ENCODE assay signal across 8 mouse cellular contexts in genomic region chr2:112266242-112266592, GRCm38 (mm10). TPM values are rescaled to one million over a fixed set of nuclear protein-coding genes. Genes with fewer than 3 reads are reported as not detected.
DNase-seq lines count a peak whose midpoint lies in the region; ATAC-seq and TF ChIP-seq lines count a peak whose summit lies in the region.

Gene Gm21985 (plus strand): TSS chr2:112266314.

- TF ChIP-seq POLR2A in thymus, adult 2 months (IDR thresholded peaks at IDR 0.05; ENCODE audit: control insufficient read depth, extremely low read depth, insufficient read depth, low read length, poor library complexity): no peak

- ATAC-seq in CD4-positive, CD25-positive, alpha-beta regulatory T cell, adult 4 months: peak; percentile 19
- no peak; the same call in 1 of the 2 replicates for ATAC-seq in embryonic facial prominence, embryonic 13.5 days (ENCODE audit: insufficient number of reproducible peaks, insufficient read depth, low FRiP score, low TSS enrichment, low read depth)
- ATAC-seq in heart, embryonic 11.5 days (replicated peaks; ENCODE audit: insufficient number of reproducible peaks, low FRiP score, low TSS enrichment): peak; percentile 40; the same call in 1 of the 2 replicates
- ATAC-seq in kidney, embryonic 14.5 days (ENCODE audit: low FRiP score, low TSS enrichment): peak; percentile 32; the same call in 1 of the 2 replicates
- ATAC-seq in liver, embryonic 15.5 days (ENCODE audit: insufficient read depth): peak; percentile 51
- peak; percentile 46 for ATAC-seq in neural tube, embryonic 12.5 days (ENCODE audit: low FRiP score, low read depth)

- H3K4me3 ChIP-seq in embryonic facial prominence, embryonic 13.5 days: peak within 1 kb of the TSS; percentile 83
- peak within 1 kb of the TSS; percentile 85 for H3K4me3 ChIP-seq in heart, embryonic 11.5 days (ENCODE audit: low read depth, low read length)
- peak within 1 kb of the TSS; percentile 76 for H3K4me3 ChIP-seq in kidney, embryonic 14.5 days (ENCODE audit: low read length)
- peak within 1 kb of the TSS; percentile 86 for H3K4me3 ChIP-seq in liver, embryonic 15.5 days (replicated peaks)
- peak within 1 kb of the TSS; percentile 71 for H3K4me3 ChIP-seq in neural tube, embryonic 12.5 days
- H3K4me3 ChIP-seq in thymus, adult 2 months (ENCODE audit: control insufficient read depth, insufficient read depth, low read length): peak within 1 kb of the TSS; percentile 97

- WGBS in embryonic facial prominence, embryonic 13.5 days: 2% methylated on average over 11 of the region's 11 CpGs
- 1% methylated on average over 11 of the region's 11 CpGs for WGBS in heart, embryonic 11.5 days (ENCODE audit: insufficient replicate concordance)
- WGBS in kidney, embryonic 14.5 days: 2% methylated on average over 11 of the region's 11 CpGs
- WGBS in liver, embryonic 15.5 days (ENCODE audit: insufficient replicate concordance): under 1% methylated on average over 11 of the region's 11 CpGs
- WGBS in neural tube, embryonic 12.5 days: 2% methylated on average over 11 of the region's 11 CpGs
- under 1% methylated on average over 11 of the region's 11 CpGs for WGBS in thymus, adult 2 months

- peak; percentile 70 for DNase-seq in adrenal gland, adult 2 months
- DNase-seq in thymus, adult 2 months: peak; percentile 58

- H3K27ac ChIP-seq in embryonic facial prominence, embryonic 13.5 days: peak within 1 kb of the TSS; percentile 81
- peak within 1 kb of the TSS; percentile 91 for H3K27ac ChIP-seq in heart, embryonic 11.5 days (ENCODE audit: low read depth, low read length)
- peak within 1 kb of the TSS; percentile 72 for H3K27ac ChIP-seq in kidney, embryonic 14.5 days (ENCODE audit: low read depth, low read length)
- peak within 1 kb of the TSS; percentile 94 for H3K27ac ChIP-seq in liver, embryonic 15.5 days (replicated peaks)
- peak within 1 kb of the TSS; percentile 84 for H3K27ac ChIP-seq in neural tube, embryonic 12.5 days
- H3K27ac ChIP-seq in thymus, adult 2 months (ENCODE audit: control insufficient read depth, insufficient read depth, low read length): peak within 1 kb of the TSS; percentile 95

- no peaks in the 10 kb centered on the region for H3K9me3 ChIP-seq in embryonic facial prominence, embryonic 13.5 days
- no peaks in the 10 kb centered on the region for H3K9me3 ChIP-seq in heart, embryonic 11.5 days (replicated peaks; ENCODE audit: control insufficient read depth, low read length)
- no peaks in the 10 kb centered on the region for H3K9me3 ChIP-seq in kidney, embryonic 14.5 days (ENCODE audit: control insufficient read depth, low read length)
- H3K9me3 ChIP-seq in liver, embryonic 15.5 days (replicated peaks): no peaks in the 10 kb centered on the region
- H3K9me3 ChIP-seq in neural tube, embryonic 12.5 days: no peaks in the 10 kb centered on the region

- H3K36me3 ChIP-seq in embryonic facial prominence, embryonic 13.5 days: no peaks in the 10 kb centered on the region
- no peaks in the 10 kb centered on the region for H3K36me3 ChIP-seq in heart, embryonic 11.5 days (ENCODE audit: control insufficient read depth, insufficient read depth, low read length)
- H3K36me3 ChIP-seq in kidney, embryonic 14.5 days (ENCODE audit: control insufficient read depth, insufficient read depth, low read length): no peaks in the 10 kb centered on the region
- 0 out of 2 replicates have a peak, but pooled peaks cover 2% of the 10 kb centered on the region for H3K36me3 ChIP-seq in liver, embryonic 15.5 days (replicated peaks)
- H3K36me3 ChIP-seq in neural tube, embryonic 12.5 days: no peaks in the 10 kb centered on the region
- no peaks in the 10 kb centered on the region for H3K36me3 ChIP-seq in thymus, adult 2 months (ENCODE audit: control insufficient read depth, insufficient read depth, low read length)

- no peaks in the 10 kb centered on the region for H3K27me3 ChIP-seq in embryonic facial prominence, embryonic 13.5 days
- H3K27me3 ChIP-seq in heart, embryonic 11.5 days (ENCODE audit: control insufficient read depth, insufficient read depth, low read length): no peaks in the 10 kb centered on the region
- no peaks in the 10 kb centered on the region for H3K27me3 ChIP-seq in kidney, embryonic 14.5 days (ENCODE audit: control insufficient read depth, insufficient read depth, low read length)
- no peaks in the 10 kb centered on the region for H3K27me3 ChIP-seq in liver, embryonic 15.5 days
- no peaks in the 10 kb centered on the region for H3K27me3 ChIP-seq in neural tube, embryonic 12.5 days (replicated peaks)
- no peaks in the 10 kb centered on the region for H3K27me3 ChIP-seq in thymus, adult 2 months (ENCODE audit: control insufficient read depth, insufficient read depth, low read length)

- no peak for TF ChIP-seq CTCF in thymus, adult 2 months (IDR thresholded peaks at IDR 0.05; ENCODE audit: borderline replicate concordance, control insufficient read depth, extremely low read depth, insufficient read depth, low read length, poor library complexity)

- peak within 1 kb of the TSS; percentile 83 for H3K9ac ChIP-seq in embryonic facial prominence, embryonic 13.5 days
- peak within 1 kb of the TSS; percentile 88 for H3K9ac ChIP-seq in heart, embryonic 11.5 days (ENCODE audit: low read depth, low read length)
- peak within 1 kb of the TSS; percentile 72 for H3K9ac ChIP-seq in kidney, embryonic 14.5 days (ENCODE audit: low read depth, low read length)
- H3K9ac ChIP-seq in liver, embryonic 15.5 days: peak within 1 kb of the TSS; percentile 94
- H3K9ac ChIP-seq in neural tube, embryonic 12.5 days: peak within 1 kb of the TSS; percentile 75

- peak within 1 kb of the TSS; percentile 92 for H3K4me2 ChIP-seq in embryonic facial prominence, embryonic 13.5 days
- peak within 1 kb of the TSS; percentile 91 for H3K4me2 ChIP-seq in heart, embryonic 11.5 days
- H3K4me2 ChIP-seq in kidney, embryonic 14.5 days (replicated peaks; ENCODE audit: low read depth, low read length): peak within 1 kb of the TSS; percentile 84
- H3K4me2 ChIP-seq in liver, embryonic 15.5 days: peak within 1 kb of the TSS; percentile 83
- H3K4me2 ChIP-seq in neural tube, embryonic 12.5 days (replicated peaks): peak within 1 kb of the TSS; percentile 91

- peaks cover 34% of the 10 kb centered on the region for H3K4me1 ChIP-seq in embryonic facial prominence, embryonic 13.5 days
- H3K4me1 ChIP-seq in heart, embryonic 11.5 days (ENCODE audit: control insufficient read depth, insufficient read depth, low read length): no peaks in the 10 kb centered on the region
- peaks cover 9% of the 10 kb centered on the region; the same call in 1 of the 2 replicates for H3K4me1 ChIP-seq in kidney, embryonic 14.5 days (ENCODE audit: control insufficient read depth, insufficient read depth, low read length)
- peaks cover 67% of the 10 kb centered on the region for H3K4me1 ChIP-seq in liver, embryonic 15.5 days (replicated peaks)
- peaks cover 21% of the 10 kb centered on the region for H3K4me1 ChIP-seq in neural tube, embryonic 12.5 days
- peaks cover 13% of the 10 kb centered on the region for H3K4me1 ChIP-seq in thymus, adult 2 months (replicated peaks; ENCODE audit: control insufficient read depth, insufficient read depth, low read length)

RNA-seq across cellular contexts. Expression of gene Gm21985, which starts in this region (rescaled TPM):
- not detected for polyA plus RNA-seq in CD4-positive, CD25-positive, alpha-beta regulatory T cell, adult 4 months (2017; shearing (Covaris generic))
- total RNA-seq in adrenal gland, adult 2 months (2021): under 1 TPM in 1 of 2 experiments, not detected in 1; 0.14 TPM
- not detected in 2 replicates for polyA plus RNA-seq in adrenal gland, adult 2 months (2012; rRNA removed)
- polyA plus RNA-seq in embryonic facial prominence, embryonic 13.5 days (2015; fragmentation: Nextera tagmentation; extraction: Ambion mirVana): not detected in 2 replicates
- 0.06 TPM in 1 of 2 replicates, not detected in the other for polyA plus RNA-seq in heart, embryonic 11.5 days (2014; fragmentation: Nextera tagmentation; extraction: Ambion mirVana)
- polyA plus RNA-seq in kidney, embryonic 14.5 days (2014; fragmentation: Nextera tagmentation; extraction: Ambion mirVana): not detected in 2 replicates
- polyA plus RNA-seq in liver, embryonic 15.5 days (2015; fragmentation: Nextera tagmentation; extraction: Ambion mirVana): not detected in 2 replicates
- not detected in 2 replicates for polyA plus RNA-seq in neural tube, embryonic 12.5 days (2016; fragmentation: Nextera tagmentation; extraction: Ambion mirVana)
- 0.03 TPM in 1 of 2 replicates, not detected in the other for polyA plus RNA-seq in thymus, adult 2 months (2012; rRNA removed)

Comparison
In these comparisons a context has a peak if more than half of its experiments do, and no peak if none do; other contexts are left out.
1. Peak in ATAC-seq in CD4-positive, CD25-positive, alpha-beta regulatory T cell, adult 4 months; RNA of the gene not detected or under 1 TPM.
2. Peak in DNase-seq in adrenal gland, adult 2 months; RNA of the gene not detected or under 1 TPM.
3. Peak in ATAC-seq, H3K4me3 ChIP-seq, H3K27ac ChIP-seq, H3K9ac ChIP-seq and H3K4me2 ChIP-seq in heart, embryonic 11.5 days; RNA of the gene not detected or under 1 TPM.
4. Peak in ATAC-seq, H3K4me3 ChIP-seq, H3K27ac ChIP-seq, H3K9ac ChIP-seq and H3K4me2 ChIP-seq in kidney, embryonic 14.5 days; RNA of the gene not detected or under 1 TPM.
5. Peak in ATAC-seq, H3K4me3 ChIP-seq, H3K27ac ChIP-seq, H3K9ac ChIP-seq and H3K4me2 ChIP-seq in liver, embryonic 15.5 days; RNA of the gene not detected or under 1 TPM.
6. Peak in ATAC-seq, H3K4me3 ChIP-seq, H3K27ac ChIP-seq, H3K9ac ChIP-seq and H3K4me2 ChIP-seq in neural tube, embryonic 12.5 days; RNA of the gene not detected or under 1 TPM.
7. Peak in DNase-seq, H3K4me3 ChIP-seq and H3K27ac ChIP-seq in thymus, adult 2 months; RNA of the gene not detected or under 1 TPM.